Mouse (Mus musculus) E14TG2a.4 (cell line): ENCODE measurements at regions not wholly inside any gene's neighbourhood (a gene's known extent, or its start where the extent isn't known, plus 50 kb on each side); places are given as distances from the start of the nearest gene placed in this dataset.

Experiments used
- CTCF ChIP-seq: conservative IDR thresholded peaks from 2 replicates; pipeline ENCODE4 v1.5.1; 2014; ENCODE audit warnings: low read length
- NANOG ChIP-seq: IDR thresholded peaks from 2 replicates; pipeline ENCODE4 v1.6.1; 2014; ENCODE audit warnings: borderline replicate concordance, low read length, mixed read lengths
- POU5F1 ChIP-seq: IDR thresholded peaks from 2 replicates; pipeline ENCODE4 v1.6.1; 2014; ENCODE audit warnings: low read length, borderline replicate concordance

GRCm38 (mm10) chr10:122619406-122620116 is 59.0 kb upstream of the Ppm1h start:
- TF ChIP-seq CTCF (no peak), POU5F1 (no peak), NANOG (no peak)
